Mouse (Mus musculus): Measurements from ENCODE around the gene Ap3b1. TPM values are rescaled to one million over a fixed set of nuclear protein-coding genes. Genes with fewer than 3 reads are reported as not detected.
"Not testable (repeated sequence)": the region's sequence is repeated elsewhere in the genome, so short reads cannot be mapped to it uniquely, and the experiment has no call there.

Ap3b1 gene
- polyA plus RNA-seq, 1 experiment, result 79.3 TPM

GRCm38 (mm10) chr13:94359282-94359920, 641 bp downstream of the Ap3b1 start:
- Histone ChIP-seq H3K36me3 (ENCODE audit: control insufficient read depth, insufficient read depth, low read length, poor library complexity, severe bottlenecking) (no peaks in the 10 kb centered on the region), H3K4me3 (ENCODE audit: low read depth, low read length) (peak overlapping the region; percentile 99), H3K27ac (ENCODE audit: insufficient read depth, low read length) (0 out of 2 replicates have a peak overlapping the region, but pooled peaks have one; percentile 33), H3K27me3 (ENCODE audit: control insufficient read depth, insufficient read depth, low read length, poor library complexity, severe bottlenecking) (no peaks in the 10 kb centered on the region), H3K4me1 (ENCODE audit: control insufficient read depth, insufficient read depth, low read length) (peaks cover 3% of the 10 kb centered on the region), H3K9me3 (replicated peaks; ENCODE audit: control insufficient read depth, insufficient read depth, low read length, poor library complexity, severe bottlenecking) (peaks cover 6% of the 10 kb centered on the region), H3K9ac (ENCODE audit: low read depth, poor library complexity, severe bottlenecking) (peak overlapping the region; percentile 88)
- TF ChIP-seq POLR2A (IDR thresholded peaks at IDR 0.05; ENCODE audit: insufficient read depth, low read length) (no peak), EP300 (IDR thresholded peaks at IDR 0.05; ENCODE audit: insufficient read depth, low read depth, low read length) (no peak), CTCF (IDR thresholded peaks at IDR 0.05; ENCODE audit: low read depth, low read length) (no peak)

- not testable (repeated sequence) for H3K9ac ChIP-seq (ENCODE audit: low read depth, poor library complexity, severe bottlenecking); H3K4me1 ChIP-seq (ENCODE audit: control insufficient read depth, insufficient read depth, low read length); H3K27me3 ChIP-seq (ENCODE audit: control insufficient read depth, insufficient read depth, low read length, poor library complexity, severe bottlenecking); H3K27ac ChIP-seq (ENCODE audit: insufficient read depth, low read length); H3K9me3 ChIP-seq (replicated peaks; ENCODE audit: control insufficient read depth, insufficient read depth, low read length, poor library complexity, severe bottlenecking); H3K4me3 ChIP-seq (ENCODE audit: low read depth, low read length); H3K36me3 ChIP-seq (ENCODE audit: control insufficient read depth, insufficient read depth, low read length, poor library complexity, severe bottlenecking)
Observed at GRCm38 (mm10) chr13:94361013-94361580, 2.3 kb downstream of the Ap3b1 start.

- Histone ChIP-seq H3K27ac (ENCODE audit: insufficient read depth, low read length) (peak overlapping the region; percentile 73), H3K4me1 (ENCODE audit: control insufficient read depth, insufficient read depth, low read length) (peaks cover 7% of the 10 kb centered on the region), H3K4me3 (ENCODE audit: low read depth, low read length) (no peak overlapping the region), H3K9ac (ENCODE audit: low read depth, poor library complexity, severe bottlenecking) (no peak overlapping the region), H3K9me3 (replicated peaks; ENCODE audit: control insufficient read depth, insufficient read depth, low read length, poor library complexity, severe bottlenecking) (no peaks in the 10 kb centered on the region), H3K27me3 (ENCODE audit: control insufficient read depth, insufficient read depth, low read length, poor library complexity, severe bottlenecking) (no peaks in the 10 kb centered on the region), H3K36me3 (ENCODE audit: control insufficient read depth, insufficient read depth, low read length, poor library complexity, severe bottlenecking) (no peaks in the 10 kb centered on the region; the same call in 1 of the 2 replicates)
- TF ChIP-seq EP300 (IDR thresholded peaks at IDR 0.05; ENCODE audit: insufficient read depth, low read depth, low read length) (no peak), CTCF (IDR thresholded peaks at IDR 0.05; ENCODE audit: low read depth, low read length) (no peak), POLR2A (IDR thresholded peaks at IDR 0.05; ENCODE audit: insufficient read depth, low read length) (no peak)
Observed at GRCm38 (mm10) chr13:94364336-94364735, 5.6 kb downstream of the Ap3b1 start.

- H3K9ac ChIP-seq (ENCODE audit: low read depth, poor library complexity, severe bottlenecking), result peak overlapping the region; percentile 26; the same call in 1 of the 2 replicates
- H3K27ac ChIP-seq (ENCODE audit: insufficient read depth, low read length), result peak overlapping the region; percentile 73
- no peaks in the 10 kb centered on the region; the same call in 1 of the 2 replicates for H3K36me3 ChIP-seq (ENCODE audit: control insufficient read depth, insufficient read depth, low read length, poor library complexity, severe bottlenecking)
- H3K4me1 ChIP-seq (ENCODE audit: control insufficient read depth, insufficient read depth, low read length), result peaks cover 7% of the 10 kb centered on the region
- H3K9me3 ChIP-seq (replicated peaks; ENCODE audit: control insufficient read depth, insufficient read depth, low read length, poor library complexity, severe bottlenecking), result no peaks in the 10 kb centered on the region
- H3K4me3 ChIP-seq (ENCODE audit: low read depth, low read length), result 0 out of 2 replicates have a peak overlapping the region, but pooled peaks have one; percentile 18
- H3K27me3 ChIP-seq (ENCODE audit: control insufficient read depth, insufficient read depth, low read length, poor library complexity, severe bottlenecking), result no peaks in the 10 kb centered on the region
- TF ChIP-seq EP300 (IDR thresholded peaks at IDR 0.05; ENCODE audit: insufficient read depth, low read depth, low read length) (no peak), POLR2A (IDR thresholded peaks at IDR 0.05; ENCODE audit: insufficient read depth, low read length) (no peak), CTCF (IDR thresholded peaks at IDR 0.05; ENCODE audit: low read depth, low read length) (no peak)
Observed at GRCm38 (mm10) chr13:94365108-94365907, 6.5 kb downstream of the Ap3b1 start.

- no peak overlapping the region for H3K27ac ChIP-seq (ENCODE audit: insufficient read depth, low read length)
- H3K36me3 ChIP-seq (ENCODE audit: control insufficient read depth, insufficient read depth, low read length, poor library complexity, severe bottlenecking), result no peaks in the 10 kb centered on the region; the same call in 1 of the 2 replicates
- no peak overlapping the region for H3K4me3 ChIP-seq (ENCODE audit: low read depth, low read length)
- no peak for TF ChIP-seq EP300 (IDR thresholded peaks at IDR 0.05; ENCODE audit: insufficient read depth, low read depth, low read length)
- no peak for TF ChIP-seq POLR2A (IDR thresholded peaks at IDR 0.05; ENCODE audit: insufficient read depth, low read length)
- TF ChIP-seq CTCF (IDR thresholded peaks at IDR 0.05; ENCODE audit: low read depth, low read length), result no peak
- H3K27me3 ChIP-seq (ENCODE audit: control insufficient read depth, insufficient read depth, low read length, poor library complexity, severe bottlenecking), result no peaks in the 10 kb centered on the region
- peaks cover 5% of the 10 kb centered on the region for H3K4me1 ChIP-seq (ENCODE audit: control insufficient read depth, insufficient read depth, low read length)
- H3K9me3 ChIP-seq (replicated peaks; ENCODE audit: control insufficient read depth, insufficient read depth, low read length, poor library complexity, severe bottlenecking), result no peaks in the 10 kb centered on the region
- no peak overlapping the region for H3K9ac ChIP-seq (ENCODE audit: low read depth, poor library complexity, severe bottlenecking)
Observed at GRCm38 (mm10) chr13:94367869-94368268, 9.1 kb downstream of the Ap3b1 start.

- H3K4me3 ChIP-seq (ENCODE audit: low read depth, low read length), result no peak overlapping the region
- TF ChIP-seq CTCF (IDR thresholded peaks at IDR 0.05; ENCODE audit: low read depth, low read length) (no peak), EP300 (IDR thresholded peaks at IDR 0.05; ENCODE audit: insufficient read depth, low read depth, low read length) (no peak), POLR2A (IDR thresholded peaks at IDR 0.05; ENCODE audit: insufficient read depth, low read length) (no peak)
- no peaks in the 10 kb centered on the region; the same call in 1 of the 2 replicates for H3K36me3 ChIP-seq (ENCODE audit: control insufficient read depth, insufficient read depth, low read length, poor library complexity, severe bottlenecking)
- H3K9me3 ChIP-seq (replicated peaks; ENCODE audit: control insufficient read depth, insufficient read depth, low read length, poor library complexity, severe bottlenecking), result no peaks in the 10 kb centered on the region
- no peak overlapping the region for H3K27ac ChIP-seq (ENCODE audit: insufficient read depth, low read length)
- H3K4me1 ChIP-seq (ENCODE audit: control insufficient read depth, insufficient read depth, low read length), result peaks cover 2% of the 10 kb centered on the region
- H3K9ac ChIP-seq (ENCODE audit: low read depth, poor library complexity, severe bottlenecking), result no peak overlapping the region
- H3K27me3 ChIP-seq (ENCODE audit: control insufficient read depth, insufficient read depth, low read length, poor library complexity, severe bottlenecking), result no peaks in the 10 kb centered on the region
Observed at GRCm38 (mm10) chr13:94370521-94370920, 11.8 kb downstream of the Ap3b1 start.
